Mouse (Mus musculus) B cell, adult 2 months (primary cell): ENCODE data around the gene Pheta1.
"Not testable (repeated sequence)": the region's sequence is repeated elsewhere in the genome, so short reads cannot be mapped to it uniquely, and the experiment has no call there.

ENCODE experiments used
- DNase-seq, 2 experiments: peaks; one replicate each; pipeline ENCODE4 v3.0.0; 2022

The Pheta1 gene

DNA sequence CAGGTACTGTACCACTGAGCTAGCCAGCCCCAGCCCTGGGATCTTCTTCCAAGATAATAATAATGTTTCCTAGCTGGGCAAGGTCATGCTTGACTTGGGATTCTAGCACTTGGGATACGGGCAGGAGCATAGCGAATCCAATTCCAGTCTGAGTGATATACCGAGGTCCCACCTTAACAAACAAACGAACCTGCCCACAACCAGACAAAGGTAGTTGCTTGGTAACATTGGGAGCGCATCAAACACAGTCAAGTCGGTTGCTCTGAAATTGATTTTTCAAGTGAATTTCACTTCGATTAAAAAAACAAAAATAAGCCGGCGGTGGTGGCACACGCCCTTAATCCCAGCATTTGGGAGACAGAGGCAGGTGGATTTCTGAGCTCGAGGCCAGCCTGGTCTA is 2.5 kb upstream of the Pheta1 start:
- no peak for DNase-seq

DNA sequence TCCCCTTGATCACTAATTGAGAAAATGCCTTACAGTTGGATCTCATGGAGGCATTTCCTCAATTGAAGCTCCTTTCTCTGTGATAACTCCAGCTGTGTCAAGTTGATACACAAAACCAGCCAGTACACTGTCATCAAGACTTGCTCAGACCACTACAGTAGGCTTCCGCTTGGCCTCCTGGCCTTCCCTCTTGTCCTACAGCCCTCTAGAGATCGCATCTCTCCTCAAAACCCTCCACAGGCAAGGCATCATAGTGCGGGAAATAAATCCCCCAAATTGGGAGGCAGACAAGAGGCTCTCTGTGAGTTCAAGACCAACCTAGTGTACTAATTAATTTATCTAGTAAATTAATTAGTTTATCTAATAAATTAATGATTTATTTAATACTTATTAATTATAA is 1.5 kb upstream of the Pheta1 start:
- not testable (repeated sequence) for DNase-seq

DNA sequence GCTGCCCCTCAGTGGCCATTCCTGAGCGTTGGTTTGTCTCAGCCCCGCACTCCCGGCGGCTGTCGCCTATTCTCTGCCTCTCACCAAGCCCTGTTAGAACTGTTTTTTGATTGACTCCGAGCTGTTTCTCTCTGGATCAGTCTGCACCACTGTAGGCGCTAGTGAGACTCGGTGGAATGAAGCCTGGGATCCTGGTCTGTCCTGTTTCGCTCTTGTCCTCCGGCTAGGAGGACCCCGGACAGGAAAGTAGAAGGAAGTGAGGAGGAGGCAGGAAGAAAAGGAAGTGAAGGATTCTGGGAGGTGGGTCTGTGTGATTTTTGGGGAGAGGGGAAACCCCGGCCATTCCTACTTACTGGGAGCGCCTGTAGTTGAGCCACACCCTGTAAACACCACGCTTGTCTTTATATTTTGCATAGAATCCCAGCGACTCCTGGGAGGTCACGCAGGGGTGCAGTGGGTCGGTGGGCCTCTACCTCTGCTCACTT is 707 bp upstream of the Pheta1 start:
- DNase-seq = peak in 1 of 2 experiments; percentile 39

DNA sequence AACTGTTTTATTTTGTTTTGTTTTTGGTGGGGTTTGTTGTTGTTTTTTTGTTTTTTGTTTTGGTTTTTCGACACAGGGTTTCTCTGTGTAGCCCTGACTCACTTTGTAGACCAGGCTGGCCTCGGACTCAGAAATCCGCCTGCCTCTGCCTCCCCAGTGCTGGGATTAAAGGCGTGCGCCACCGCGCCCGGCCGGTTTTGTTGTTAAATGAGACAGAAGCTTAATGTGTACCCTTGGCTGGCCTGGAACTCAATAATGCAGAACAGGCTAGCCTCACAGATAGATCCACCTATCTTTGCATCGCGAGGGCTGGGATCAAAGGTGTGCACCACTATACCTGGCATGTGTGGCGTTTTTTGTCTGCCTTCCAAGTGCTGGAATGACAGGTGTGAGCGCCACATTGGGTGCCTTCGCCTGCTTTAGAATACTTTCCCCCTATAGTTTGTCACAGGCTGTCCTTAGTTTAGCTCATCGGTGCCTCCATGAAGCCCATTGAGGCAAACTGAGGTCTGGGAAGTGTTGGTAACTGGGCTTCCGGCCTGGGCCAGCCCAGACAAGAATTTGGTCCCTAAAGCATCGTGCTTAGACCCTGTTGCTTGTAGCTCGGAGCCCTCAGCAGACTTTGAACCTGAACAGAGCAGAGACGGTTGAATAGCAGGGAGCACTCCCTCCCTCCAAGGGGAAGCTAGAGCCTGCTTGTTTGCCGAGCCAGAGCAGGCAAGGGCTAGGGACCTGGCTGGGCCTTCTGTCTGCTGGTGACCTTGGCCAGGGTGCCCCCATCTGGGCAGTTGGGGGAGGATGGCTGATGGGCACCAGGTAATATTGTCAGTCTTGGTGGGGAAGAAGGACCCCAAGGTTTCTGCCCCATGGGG is 930 bp downstream of the Pheta1 start:
- DNase-seq = peak; percentile 38 to 42

DNA sequence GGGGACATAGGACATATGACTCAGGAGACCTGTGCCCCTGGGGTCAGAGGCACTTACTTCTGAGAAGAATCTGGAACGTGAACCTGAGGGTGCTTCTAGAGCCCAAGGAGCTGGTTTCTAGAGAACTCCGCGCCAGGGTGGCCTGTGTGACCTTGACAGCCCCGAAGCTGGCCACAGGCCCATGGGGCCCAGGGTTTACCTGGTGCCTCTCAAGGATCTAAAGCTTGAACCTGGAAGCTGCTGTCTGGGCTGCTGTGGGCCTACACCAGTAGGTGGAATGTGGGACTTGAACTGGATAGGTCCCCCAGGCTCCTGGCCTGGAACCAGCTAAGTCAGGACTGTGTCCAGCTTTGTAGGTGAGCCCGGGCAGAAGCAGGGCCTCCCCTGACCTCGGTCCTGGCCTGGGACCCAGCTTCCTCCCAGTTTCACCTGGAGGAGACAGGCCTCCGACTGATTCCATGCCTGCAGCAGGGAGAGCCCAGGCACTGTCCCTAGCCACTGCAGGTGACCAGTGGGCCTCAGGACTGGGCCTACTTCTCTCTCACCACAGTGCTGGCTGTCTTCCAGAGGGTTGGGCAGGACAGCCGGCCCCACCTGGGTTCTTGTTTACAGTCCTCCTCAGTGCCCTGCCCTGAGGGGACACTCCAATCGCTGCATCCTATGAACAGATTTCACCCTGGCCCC is 4.7 kb downstream of the Pheta1 start:
- no peak for DNase-seq

DNA sequence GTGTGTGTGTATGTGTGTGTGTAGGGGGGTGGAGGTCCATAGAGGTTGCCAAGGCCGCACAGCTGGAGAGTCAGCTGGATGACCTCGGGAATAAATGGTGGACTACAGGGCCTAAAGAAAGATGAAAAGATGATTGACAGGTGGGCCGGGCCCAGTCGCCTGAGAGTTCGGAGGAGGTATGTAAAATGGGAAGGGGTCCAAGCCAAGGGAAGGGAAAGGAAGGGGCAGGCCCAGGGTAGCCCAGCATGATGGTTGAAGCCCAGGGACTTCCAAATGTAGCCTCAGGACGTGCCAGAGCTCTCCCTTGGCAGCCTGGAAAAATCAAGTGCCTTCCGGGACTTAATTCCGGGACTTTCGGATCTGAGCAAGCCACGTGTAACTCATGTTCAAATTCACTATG is 6.0 kb downstream of the Pheta1 start:
- no peak for DNase-seq

DNA sequence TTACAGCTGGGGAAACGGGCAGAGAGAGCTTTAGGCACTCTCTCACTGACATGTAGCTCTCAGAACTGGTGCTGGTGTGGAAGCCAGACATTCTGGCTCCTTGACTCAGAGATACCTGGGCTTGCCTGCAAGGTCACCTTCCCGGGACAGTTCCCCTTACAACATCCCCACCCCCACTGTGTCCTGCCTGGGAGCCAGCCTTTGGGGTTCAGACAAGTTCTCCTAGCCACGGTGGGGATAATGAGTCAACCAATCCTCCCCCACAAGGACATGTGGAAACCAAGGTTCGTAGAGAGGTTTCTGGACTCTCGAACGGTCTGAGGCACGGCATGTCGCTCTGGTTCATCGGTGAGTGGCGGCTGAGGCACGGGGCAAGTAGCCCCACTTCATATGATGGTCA is 8.0 kb downstream of the Pheta1 start:
- no peak for DNase-seq

DNA sequence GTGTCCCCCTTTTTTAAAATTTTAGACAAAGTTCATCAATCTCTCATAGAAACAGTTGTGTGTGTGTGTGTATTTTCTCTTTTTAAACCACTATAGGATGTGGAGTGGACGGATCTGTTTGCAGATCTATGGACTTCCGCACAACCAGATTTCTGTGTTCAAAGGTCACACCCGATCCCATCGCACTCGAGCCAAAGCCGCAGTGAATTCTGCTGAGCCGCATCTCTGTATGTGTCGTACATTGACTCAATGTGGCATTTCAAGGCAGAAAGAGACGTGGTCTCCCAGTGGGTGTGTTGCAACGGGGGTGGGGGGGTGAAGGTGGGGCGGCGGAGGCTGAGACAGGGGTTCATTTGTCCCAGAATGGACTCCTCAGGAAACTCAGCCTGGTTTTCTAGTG is 9.6 kb downstream of the Pheta1 start:
- no peak for DNase-seq

DNA sequence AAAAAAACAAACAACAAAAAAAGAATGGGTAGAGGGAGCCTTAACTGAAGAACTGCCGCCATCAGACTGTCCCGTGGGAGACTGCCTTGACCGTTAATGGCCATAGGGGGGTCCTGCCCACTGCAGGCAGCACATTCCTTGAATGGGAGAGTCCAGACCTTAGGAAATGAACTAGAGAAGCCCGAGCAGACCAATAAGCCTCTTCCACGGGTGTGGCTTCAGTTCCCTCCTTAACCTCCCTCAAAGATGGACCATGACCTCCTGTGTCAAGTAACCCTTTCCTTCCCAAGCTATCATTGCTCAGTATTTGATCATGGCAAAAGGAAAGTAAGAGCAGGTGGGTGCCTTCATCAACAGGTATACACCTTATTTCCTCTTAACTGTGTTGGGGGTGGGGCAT is 13.2 kb downstream of the Pheta1 start:
- no peak for DNase-seq

DNA sequence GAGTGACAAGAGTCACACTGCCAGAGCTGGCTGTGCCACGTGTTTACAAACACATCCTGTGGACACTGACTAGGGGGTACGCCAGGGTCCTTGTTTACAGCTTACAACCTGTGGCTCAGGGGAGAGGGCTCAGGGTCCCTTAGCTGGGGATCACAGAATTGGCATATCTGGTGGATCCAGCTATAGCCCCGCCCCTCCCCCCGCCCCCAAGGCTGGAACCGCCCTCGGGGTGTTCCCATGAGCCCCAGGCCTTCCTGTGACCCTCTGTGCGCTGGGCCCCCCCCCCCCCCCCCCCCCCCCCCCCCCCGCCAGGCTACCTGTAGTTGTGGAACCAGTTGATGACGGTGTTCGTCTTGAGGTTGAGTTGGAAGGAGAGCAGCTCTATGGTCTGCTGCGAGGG is 15.5 kb downstream of the Pheta1 start:
- no peak for DNase-seq

DNA sequence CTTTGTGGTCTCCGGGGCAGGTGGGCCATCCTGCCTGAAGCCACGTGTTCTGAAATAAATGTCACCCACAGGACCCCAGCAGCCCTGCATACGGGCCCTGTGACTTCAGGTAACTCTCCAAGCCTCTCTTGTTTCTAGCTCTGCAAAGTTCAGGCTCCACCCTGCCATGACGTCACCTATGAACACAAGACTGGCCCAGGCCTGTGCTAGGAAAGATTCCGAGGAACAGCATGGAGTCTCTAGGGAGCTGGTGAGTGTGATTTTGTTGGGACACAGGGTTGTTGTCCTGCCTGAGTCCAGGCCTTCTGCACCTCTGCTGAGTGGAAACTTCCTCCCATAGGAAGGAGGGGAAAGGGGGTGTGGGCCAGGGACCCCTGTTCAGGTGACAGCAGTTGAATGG is 19.2 kb downstream of the Pheta1 start:
- DNase-seq = no peak

DNA sequence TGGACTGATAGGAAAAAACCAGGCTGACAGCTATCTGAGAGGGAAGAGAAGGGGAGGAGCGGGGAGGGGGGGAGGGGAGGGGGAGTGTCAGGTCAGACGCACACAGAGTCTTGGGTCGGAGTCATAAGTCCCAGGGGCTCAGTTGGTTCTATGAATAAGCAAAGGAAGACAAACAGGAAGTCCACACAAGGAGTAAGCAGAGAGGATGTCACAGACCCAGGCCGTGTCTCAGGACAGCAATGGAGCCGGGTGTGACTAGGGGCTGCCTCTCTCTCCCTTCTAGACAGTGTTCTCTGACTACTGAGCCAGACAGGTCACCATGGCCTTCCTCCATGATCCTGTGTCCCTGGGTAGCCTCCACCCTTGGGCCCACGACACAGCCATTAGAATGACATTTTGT is 22.0 kb downstream of the Pheta1 start:
- DNase-seq = no peak

DNA sequence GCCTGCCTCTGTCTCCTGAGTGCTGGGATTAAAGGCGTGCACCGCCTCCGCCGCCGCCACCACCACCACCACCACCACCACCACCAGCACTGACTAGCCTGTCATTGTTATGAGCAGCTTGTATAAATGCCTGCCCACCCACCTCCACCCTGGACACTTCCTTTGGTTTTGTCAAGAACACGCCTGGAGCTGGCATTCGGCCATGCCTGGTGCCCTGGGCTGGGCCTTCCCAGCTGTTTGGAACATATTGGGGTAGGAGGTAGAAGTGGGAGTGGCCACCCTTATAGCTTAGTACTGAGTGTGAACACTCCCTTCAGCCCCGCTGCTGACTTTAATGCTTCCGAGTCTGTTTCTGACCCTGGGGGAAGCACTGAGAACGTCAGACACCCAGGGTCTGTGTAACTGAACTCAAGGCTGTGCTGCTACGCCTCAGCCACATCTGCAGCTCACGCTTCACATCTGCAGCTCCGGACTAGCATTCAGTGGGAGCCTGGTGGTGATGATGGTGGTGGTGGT is 22.8 kb downstream of the Pheta1 start:
- no peak for DNase-seq

DNA sequence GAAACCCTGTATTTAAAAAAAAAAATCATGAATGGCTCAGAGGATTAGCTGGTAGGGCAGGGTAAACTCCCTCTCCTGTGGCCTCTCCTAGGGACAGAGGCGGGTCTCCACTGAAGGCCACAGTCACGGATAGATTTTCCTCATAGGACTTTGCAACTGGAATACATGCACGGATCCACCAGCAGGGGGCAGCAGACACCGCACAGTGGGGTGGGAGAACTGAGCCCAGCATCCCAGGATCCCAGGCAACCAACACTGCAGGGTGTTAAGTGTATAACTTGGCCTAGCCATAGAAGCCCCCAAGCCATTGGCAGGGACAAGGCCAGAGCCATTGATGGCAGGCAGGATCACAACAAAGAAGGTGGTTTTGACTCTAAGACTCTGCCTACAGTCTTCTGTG is 23.4 kb downstream of the Pheta1 start:
- peak; percentile 73 to 74 for DNase-seq

DNA sequence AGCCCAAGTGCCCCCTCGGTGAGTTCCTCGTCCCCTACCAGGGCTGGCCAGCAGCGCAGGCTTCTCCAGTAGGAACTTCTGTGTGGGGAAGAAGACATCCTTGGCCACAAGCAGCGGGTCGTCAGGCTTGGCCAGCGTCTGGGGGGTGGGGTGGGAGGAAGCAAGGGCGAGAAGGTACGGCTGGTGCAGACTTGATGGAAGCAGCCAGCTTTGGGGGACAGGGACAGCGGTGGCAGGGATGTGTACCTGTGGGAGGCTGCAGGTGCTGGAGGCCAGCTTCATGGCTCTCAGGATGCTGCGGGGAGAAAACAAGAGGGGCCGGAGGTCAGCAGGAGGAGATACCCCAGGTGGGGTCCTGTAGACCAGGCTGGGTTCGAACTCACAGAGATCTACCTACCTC is 26.3 kb downstream of the Pheta1 start:
- no peak for DNase-seq

DNA sequence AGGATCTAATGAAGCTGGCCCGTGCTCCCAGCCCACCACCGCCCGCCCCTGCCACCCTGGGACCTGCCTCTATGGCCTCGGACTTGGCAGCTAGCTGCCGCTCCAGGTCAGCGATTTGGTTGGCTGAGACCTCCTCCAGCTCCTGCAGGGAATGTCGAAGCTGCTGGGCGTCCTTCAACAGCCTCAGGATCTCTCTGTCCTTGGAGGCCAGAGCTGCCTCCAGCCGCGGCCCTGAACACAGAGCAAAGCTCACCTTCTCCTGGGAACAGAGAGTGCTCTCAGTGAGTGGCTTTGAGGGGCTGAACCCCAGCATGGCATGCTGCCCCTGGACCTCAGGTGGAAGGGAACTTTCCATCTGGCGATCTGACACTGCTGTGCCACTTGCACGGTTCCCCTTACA is 28.1 kb downstream of the Pheta1 start:
- DNase-seq = no peak

DNA sequence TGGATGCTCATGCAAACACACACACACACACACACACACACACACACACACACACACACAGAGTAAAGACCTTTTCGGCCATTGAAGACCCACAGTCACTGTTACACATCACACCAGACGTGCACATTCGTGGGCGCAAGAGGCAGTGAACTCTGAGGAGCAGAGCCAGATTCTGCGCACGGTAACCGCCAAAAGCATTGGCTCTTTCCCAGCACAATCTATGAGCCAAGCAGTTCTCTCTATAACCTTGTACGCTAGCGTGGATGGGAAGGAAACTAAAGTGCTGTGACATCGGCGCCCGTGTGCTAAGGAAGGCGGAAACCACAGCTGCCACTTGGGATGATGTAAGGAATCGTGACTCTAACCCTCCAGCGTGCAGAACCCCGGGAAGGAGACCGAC is 29.9 kb downstream of the Pheta1 start:
- no peak for DNase-seq

DNA sequence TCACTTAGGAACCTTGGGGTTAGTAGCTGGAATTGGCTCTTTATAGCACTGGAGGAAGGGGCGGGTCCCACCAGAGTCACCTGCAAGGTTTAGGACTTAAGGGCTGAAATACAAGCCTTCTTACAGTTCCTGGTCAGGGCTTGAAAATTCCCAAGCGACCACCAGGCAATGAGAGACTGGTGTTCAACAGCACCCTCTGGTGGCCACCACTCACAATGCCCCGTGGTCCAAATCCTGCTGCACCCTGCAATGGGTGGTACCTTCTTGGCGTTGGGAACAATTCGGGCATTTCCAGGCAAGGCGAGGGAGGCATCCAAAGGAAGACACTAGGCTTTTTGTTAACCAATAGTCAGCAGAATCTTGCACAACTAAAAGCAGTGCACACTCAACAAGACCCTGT is 30.4 kb downstream of the Pheta1 start:
- DNase-seq = peak; percentile 74 to 76

DNA sequence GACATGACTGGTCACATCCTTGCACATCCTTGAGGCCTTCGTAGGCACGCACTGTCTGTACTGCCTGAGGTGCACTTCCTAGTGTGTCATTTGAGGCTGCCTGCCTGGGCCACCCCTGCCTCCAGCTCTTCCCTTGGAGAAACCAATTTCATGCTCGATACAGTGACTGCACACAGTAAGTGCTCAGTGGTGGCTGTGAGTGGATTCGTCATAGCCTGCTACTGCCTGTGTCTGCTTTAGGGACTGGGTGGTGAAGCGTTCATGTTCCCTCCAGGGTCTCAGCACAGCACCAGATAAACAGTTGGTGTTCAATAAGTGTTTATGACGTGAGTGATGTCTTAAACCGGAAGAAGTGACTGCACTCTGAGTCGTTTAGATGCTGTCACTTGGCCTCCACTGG is 34.6 kb downstream of the Pheta1 start:
- no peak for DNase-seq

DNA sequence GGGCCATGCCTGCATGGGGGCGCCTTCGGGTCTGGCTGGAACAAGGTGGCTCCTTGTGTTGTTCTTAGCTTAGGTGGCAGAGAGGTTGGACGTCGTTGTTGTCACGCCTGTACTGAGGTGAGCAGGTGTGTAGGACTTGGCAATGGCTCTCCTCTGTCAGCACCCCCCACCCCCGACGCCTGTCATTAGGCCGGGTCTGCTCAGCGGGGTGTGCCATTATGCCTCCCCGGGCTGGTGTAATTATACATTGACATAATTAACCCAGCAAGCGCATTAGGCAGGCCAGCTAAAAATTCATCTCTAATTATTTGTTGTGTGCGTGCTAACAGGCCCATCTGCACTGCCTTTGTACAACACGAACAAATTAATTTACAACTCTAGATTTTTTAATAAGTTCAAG is 40.6 kb downstream of the Pheta1 start:
- no peak for DNase-seq

DNA sequence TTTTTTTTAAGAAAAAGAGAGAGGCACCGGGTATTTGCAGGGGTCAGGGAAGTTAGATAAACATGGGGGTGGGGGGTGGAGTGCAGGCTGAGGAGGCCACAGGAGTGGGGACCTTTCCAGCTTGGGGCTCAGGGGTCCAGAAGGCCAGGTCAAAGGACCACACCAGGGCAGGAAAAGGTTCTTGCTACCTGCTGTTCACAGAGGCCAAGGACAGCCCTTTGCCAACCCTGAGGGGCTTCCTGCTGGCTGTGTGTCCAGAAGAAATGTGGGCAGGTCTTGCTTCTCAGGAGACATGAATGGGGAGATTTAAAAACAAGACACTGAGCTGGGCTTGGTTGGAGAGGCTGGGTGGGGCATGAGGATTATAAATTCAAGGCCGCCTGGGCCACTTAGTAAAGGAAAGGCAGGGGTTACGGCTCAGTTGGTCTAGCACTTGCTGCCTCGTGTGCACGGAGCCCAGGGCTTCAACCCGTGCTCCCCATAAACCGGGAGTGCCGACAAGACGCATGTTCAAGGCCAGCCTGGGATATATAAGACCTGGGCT is 41.1 kb downstream of the Pheta1 start:
- no peak for DNase-seq

DNA sequence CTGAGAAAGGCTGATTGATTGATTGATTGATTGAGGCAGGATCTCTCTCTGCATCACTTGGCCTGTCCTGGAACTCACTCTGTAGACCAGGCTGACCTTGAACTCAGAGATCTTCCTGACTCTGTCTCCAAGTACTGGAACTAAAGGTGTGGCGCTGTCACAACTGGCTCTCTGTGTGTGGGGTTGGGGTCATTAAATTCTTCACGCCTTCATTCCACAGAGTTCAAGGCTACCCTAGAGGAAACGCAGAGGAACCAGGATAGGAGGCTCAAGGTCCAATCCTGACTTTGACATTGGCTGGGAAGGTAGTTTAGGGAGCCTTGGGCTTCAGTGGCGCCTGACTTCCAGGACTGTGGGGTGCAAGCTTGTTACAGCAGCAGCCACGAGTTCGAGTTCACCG is 42.1 kb downstream of the Pheta1 start:
- DNase-seq = no peak

DNA sequence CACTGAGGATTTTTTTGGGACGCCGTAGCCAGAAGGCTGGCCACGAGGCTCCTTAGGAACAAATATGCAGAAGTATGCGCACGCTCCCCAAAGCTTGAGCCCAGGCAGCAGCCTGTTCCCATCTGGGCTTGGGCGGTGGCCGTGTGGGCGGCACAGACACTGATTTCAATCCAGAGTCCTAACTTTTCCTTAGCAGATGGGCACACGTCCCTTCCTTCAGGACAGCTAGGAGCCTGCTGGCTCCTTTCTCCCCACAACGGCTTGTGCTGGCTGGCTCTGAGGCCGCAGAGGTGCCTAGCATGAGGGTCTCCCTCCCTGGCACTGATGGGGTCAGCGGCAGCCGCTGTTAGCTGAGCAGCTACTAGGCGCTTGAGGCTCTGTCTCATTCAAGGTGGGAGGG is 43.5 kb downstream of the Pheta1 start:
- no peak for DNase-seq

DNA sequence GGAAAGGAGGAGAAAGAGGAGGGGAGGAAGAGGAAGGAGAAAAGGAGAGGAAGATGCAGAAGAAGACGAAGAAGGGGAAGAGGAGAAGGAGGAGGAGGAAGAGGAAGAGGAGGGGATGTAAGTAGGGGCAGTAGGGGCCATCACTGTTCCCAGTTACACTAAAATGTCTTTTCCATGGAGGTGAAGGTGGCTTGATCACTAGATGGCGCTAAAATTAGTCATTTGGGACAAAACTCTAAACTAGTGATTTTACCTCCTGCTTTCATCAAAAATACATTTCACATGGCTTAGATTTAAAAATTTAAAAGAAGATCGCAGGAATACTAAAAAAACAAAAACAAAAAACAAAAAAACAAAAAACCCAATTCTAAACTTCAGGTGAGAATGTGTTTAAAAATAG is 44.8 kb downstream of the Pheta1 start:
- no peak for DNase-seq
